Mouse (Mus musculus) stomach, embryonic 16.5 days (tissue): Measurements from ENCODE around the gene Bptf. TPM values are rescaled to one million over a fixed set of nuclear protein-coding genes. Genes with fewer than 3 reads are reported as not detected.
A peak's percentile ranks its signal among the peaks of the same experiment; 100 is the strongest.

Source experiments
- ATAC-seq: fragments of 200-750 bp; cut with Nextera tagmentation; 2 replicates; pipeline ENCODE4 v1.8.0; 2017; ENCODE audit warnings: moderate number of reproducible peaks, moderate TSS enrichment; ENCODE audit not compliant: insufficient read depth, low FRiP score
- H3K27ac ChIP-seq: fragments of 300-500 bp; sonication (generic); 2 replicates; pipeline ENCODE4 v1.5.1; 2014; ENCODE audit warnings: low read length
- H3K27me3 ChIP-seq: fragments of 300-500 bp; sonication (generic); 2 replicates; pipeline ENCODE4 v1.6.1; 2014; ENCODE audit warnings: low read length, control low read depth, mixed read lengths; ENCODE audit not compliant: control insufficient read depth, insufficient read depth
- H3K36me3 ChIP-seq: fragments of 300-500 bp; sonication (generic); 2 replicates; pipeline ENCODE4 v1.6.1; 2014; ENCODE audit warnings: low read length; ENCODE audit not compliant: control insufficient read depth, insufficient read depth
- H3K4me1 ChIP-seq: fragments of 300-500 bp; sonication (generic); 2 replicates; pipeline ENCODE4 v1.6.1; 2014; ENCODE audit warnings: low read length, control low read depth, mixed read lengths; ENCODE audit not compliant: control insufficient read depth, insufficient read depth
- H3K4me2 ChIP-seq: fragments of 300-500 bp; sonication (generic); 2 replicates; pipeline ENCODE4 v1.6.1; 2014; ENCODE audit warnings: low read depth, low read length, mixed read lengths
- H3K4me3 ChIP-seq: fragments of 300-500 bp; sonication (generic); replicated peaks from 2 replicates; pipeline ENCODE4 v1.5.1; 2014; ENCODE audit warnings: mild to moderate bottlenecking, low read length
- H3K9ac ChIP-seq: fragments of 300-500 bp; sonication (generic); 2 replicates; pipeline ENCODE4 v1.6.1; 2014; ENCODE audit warnings: low read length
- H3K9me3 ChIP-seq: fragments of 300-500 bp; sonication (generic); replicated peaks from 2 replicates; pipeline ENCODE4 v1.6.1; 2016; ENCODE audit warnings: low read length, control low read depth; ENCODE audit not compliant: control insufficient read depth
- WGBS: fragments of 180-500 bp; shearing (Covaris S2); extraction: QIAGEN DNeasy Blood & Tissue Kit; methylation state at CpG from one replicate; pipeline ENCODE4 v1.1.7; 2014; 5-methylcytosine and 5-hydroxymethylcytosine counted together
- polyA plus RNA-seq: library from polyadenylated mRNA; unstranded; fragments of >200 nt; fragmentation: Nextera tagmentation; extraction: Ambion mirVana; gene quantifications from 2 replicates; pipeline ENCODE4 v1.2.1, GENCODE M21; 2015

The Bptf gene
- polyA plus RNA-seq, 1 experiment from 2014 or later, result 27.4 TPM

DNA sequence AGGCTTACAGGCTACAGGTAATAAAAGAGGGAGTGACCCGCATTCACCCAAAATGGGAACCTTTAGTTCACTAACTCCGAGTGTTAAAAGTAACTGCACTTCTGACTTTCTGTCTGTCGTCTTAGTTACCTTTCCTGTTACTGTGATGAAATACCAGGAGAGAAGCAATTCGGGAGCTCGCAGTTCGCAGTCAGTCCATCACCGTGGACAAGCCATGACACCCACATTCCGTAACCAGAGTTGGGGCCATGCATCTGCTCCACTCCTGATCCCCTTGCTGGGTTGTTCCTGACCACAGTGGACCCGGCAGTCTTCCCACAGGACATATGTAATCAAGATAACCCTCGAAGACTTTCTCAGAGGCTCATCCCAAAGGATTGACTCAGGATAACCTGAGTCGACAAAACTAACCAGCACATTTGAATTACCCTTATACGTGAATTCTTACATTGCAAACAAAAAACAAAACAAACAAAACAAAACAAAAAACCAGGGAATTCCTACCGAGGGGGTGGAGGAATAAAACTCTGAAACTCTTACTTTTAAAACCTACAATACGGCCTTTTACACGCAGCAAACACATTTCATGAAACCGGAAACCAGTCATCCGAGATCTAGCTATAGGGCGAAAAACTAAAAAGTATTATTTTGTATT, 120.1 kb downstream of the Bptf start:
- ATAC-seq, result no peak
- no peaks in the 10 kb centered on the region for H3K27me3 ChIP-seq
- H3K27ac ChIP-seq, result peak overlapping the region; percentile 92
- no peaks in the 10 kb centered on the region for H3K9me3 ChIP-seq
- peak overlapping the region; percentile 47 for H3K4me3 ChIP-seq
- peaks cover 9% of the 10 kb centered on the region; the same call in 1 of the 2 replicates for H3K4me1 ChIP-seq
- WGBS, result 24% methylated on average over 18 of the region's 18 CpGs
- no peaks in the 10 kb centered on the region for H3K36me3 ChIP-seq
- H3K4me2 ChIP-seq, result peak overlapping the region; percentile 56
- peak overlapping the region; percentile 69 for H3K9ac ChIP-seq

DNA sequence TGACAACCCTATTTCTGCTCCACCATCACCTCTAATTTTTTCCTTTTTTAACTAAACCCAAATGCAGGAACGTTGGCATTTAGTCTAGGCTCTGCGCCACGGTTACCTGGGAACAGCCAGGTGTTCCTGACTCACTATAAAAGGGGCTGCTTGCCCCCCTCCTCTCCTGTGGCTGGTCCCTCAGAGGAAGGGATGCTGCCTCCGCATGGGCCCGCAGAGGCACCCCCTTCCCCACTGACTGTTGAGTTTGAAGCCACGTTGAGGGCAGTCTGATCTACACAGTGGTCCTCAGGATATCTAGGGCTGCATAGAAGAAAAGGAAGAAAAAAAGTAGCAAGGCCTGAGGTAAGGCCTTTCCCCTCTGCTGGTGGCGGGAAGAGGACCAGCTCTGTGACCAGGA, 120.8 kb downstream of the Bptf start:
- H3K4me3 ChIP-seq, result no peak overlapping the region
- H3K27ac ChIP-seq, result peak overlapping the region; percentile 92; the same call in 1 of the 2 replicates
- H3K4me2 ChIP-seq, result no peak overlapping the region
- no peak overlapping the region for H3K9ac ChIP-seq
- no peaks in the 10 kb centered on the region for H3K36me3 ChIP-seq
- ATAC-seq, result no peak
- H3K27me3 ChIP-seq, result no peaks in the 10 kb centered on the region
- H3K4me1 ChIP-seq, result peaks cover 9% of the 10 kb centered on the region; the same call in 1 of the 2 replicates
- H3K9me3 ChIP-seq, result no peaks in the 10 kb centered on the region
- WGBS, result 75% methylated on average over 7 of the region's 7 CpGs

DNA sequence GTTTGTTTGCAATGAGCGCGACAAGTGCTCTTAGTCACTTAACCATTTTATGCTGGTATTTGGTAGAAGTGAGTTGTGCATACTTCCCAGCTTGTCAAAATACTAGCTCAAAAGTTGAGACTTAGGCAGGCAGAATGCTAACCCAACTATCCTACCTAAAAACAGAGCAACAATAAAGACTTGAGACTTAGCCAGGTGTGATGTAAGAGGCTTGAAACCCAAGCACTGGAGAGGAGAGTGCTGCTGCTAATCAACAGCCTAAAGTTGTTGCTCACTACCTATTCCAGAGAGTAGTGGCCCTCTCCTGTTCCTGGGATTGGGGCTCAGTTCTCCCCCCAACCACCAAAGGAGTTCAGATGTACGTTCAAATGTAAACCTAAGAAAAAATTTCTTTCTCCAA, 121.5 kb downstream of the Bptf start:
- Histone ChIP-seq H3K9ac (no peak overlapping the region), H3K4me2 (no peak overlapping the region), H3K27ac (no peak overlapping the region), H3K4me3 (no peak overlapping the region), H3K27me3 (no peaks in the 10 kb centered on the region), H3K36me3 (no peaks in the 10 kb centered on the region), H3K4me1 (peaks cover 9% of the 10 kb centered on the region; the same call in 1 of the 2 replicates), H3K9me3 (no peaks in the 10 kb centered on the region)
- WGBS, result 86% methylated on average over 3 of the region's 3 CpGs
- no peak for ATAC-seq

DNA sequence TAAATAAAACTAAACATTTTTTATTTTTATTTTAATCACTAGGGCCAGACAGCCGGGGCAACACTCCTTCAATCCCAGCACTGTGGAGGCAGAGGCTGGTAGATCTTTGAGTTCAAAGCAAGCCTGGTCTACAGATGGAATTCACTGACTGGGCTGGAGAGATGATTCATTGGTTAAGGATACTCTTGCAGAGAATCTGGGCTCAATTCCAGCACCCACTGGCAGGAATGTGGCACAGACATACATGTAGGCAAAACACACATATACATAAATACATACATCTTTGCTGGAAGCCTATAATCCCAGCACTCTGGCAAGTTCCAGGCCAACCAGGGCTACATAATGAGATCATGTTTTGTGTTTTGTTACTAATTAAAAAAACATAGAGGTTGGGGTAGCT, 126.4 kb downstream of the Bptf start:
- no peaks in the 10 kb centered on the region for H3K9me3 ChIP-seq
- ATAC-seq, result no peak; the same call in 1 of the 2 replicates
- 74% methylated on average over 1 of the region's 1 CpGs for WGBS
- no peaks in the 10 kb centered on the region for H3K36me3 ChIP-seq
- H3K4me2 ChIP-seq, result no peak overlapping the region
- H3K4me3 ChIP-seq, result no peak overlapping the region
- H3K4me1 ChIP-seq, result no peaks in the 10 kb centered on the region
- no peak overlapping the region for H3K27ac ChIP-seq
- no peaks in the 10 kb centered on the region for H3K27me3 ChIP-seq
- H3K9ac ChIP-seq, result no peak overlapping the region

DNA sequence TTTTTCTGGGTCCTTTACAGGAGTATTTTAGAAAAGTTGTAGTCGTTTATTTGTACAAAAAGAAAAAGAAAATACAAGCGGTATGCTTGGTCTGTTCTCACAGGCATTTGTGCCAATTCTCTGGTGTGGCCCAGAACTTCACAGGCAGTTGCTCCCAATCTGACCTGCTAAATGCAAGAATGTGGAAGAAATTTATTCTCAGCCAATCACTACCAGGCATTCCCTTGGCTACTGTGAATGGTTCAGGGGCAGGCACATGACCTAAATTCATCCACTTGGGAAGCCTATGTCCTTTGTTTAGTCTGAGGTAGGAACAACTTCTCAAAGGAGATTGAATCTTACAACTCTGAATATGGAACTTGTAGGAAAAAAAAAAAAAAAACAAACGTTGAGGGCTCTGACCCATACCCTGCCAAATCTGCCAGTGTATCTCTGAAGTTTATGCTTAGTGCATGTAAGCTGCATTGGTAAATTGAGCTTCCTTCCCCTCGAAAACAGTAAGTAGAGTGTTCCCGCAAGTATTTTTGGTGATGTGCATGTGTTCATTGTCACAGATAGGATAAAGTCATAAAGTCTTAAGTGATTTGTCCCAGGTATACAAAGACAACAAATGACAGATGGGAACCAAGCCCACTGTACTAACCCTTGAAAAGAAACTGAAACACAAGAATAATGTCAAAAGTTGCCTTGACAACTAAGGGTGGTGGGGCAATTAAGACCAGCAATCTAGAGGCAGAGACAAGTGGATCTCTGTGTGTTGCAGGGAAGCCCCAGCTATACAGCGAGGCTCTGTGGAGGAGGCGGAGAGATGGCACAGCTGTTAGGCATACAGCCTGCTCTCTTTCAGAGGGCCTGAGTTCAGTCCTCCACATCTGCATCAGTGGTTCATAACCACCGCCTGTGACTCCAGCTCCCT, 129.9 kb downstream of the Bptf start:
- Histone ChIP-seq H3K4me3 (no peak overlapping the region), H3K27me3 (no peaks in the 10 kb centered on the region), H3K4me1 (peaks cover 12% of the 10 kb centered on the region), H3K27ac (no peak overlapping the region), H3K9me3 (no peaks in the 10 kb centered on the region), H3K4me2 (no peak overlapping the region), H3K9ac (no peak overlapping the region), H3K36me3 (no peaks in the 10 kb centered on the region)
- no peak for ATAC-seq
- WGBS, result 42% methylated on average over 7 of the region's 8 CpGs

DNA sequence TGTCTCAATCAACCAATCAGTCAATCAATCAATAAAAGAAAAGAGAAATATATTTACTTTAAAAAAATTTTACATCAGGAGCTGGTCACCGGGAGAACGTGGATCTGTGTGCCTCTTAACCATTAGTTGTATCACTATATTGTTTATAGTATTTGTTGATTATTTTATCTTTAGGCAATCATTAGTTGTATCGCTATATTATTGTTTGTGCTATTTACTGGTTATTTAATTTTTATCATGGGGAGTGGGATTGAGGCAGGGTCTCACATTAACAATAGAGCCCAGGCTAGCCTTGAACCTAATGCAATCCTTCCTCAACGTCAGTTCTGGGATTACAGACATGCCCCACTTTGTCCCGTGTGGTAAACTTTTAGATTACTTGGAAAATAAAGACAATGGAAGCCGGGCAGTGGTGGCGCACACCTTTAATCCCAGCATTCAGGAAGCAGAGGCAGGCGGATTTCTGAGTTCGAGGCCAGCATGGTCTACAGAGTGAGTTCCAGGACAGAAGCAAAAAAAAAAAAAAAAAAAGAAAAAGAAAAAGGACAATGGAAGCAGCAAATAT, 131.9 kb downstream of the Bptf start:
- Histone ChIP-seq H3K9me3 (no peaks in the 10 kb centered on the region), H3K4me1 (peaks cover 17% of the 10 kb centered on the region), H3K4me2 (peak overlapping the region; percentile 62), H3K4me3 (peak overlapping the region; percentile 43), H3K9ac (peak overlapping the region; percentile 78), H3K27ac (peak overlapping the region; percentile 92), H3K36me3 (peaks cover 13% of the 10 kb centered on the region), H3K27me3 (no peaks in the 10 kb centered on the region)
- 80% methylated on average over 9 of the region's 9 CpGs for WGBS
- ATAC-seq, result no peak

DNA sequence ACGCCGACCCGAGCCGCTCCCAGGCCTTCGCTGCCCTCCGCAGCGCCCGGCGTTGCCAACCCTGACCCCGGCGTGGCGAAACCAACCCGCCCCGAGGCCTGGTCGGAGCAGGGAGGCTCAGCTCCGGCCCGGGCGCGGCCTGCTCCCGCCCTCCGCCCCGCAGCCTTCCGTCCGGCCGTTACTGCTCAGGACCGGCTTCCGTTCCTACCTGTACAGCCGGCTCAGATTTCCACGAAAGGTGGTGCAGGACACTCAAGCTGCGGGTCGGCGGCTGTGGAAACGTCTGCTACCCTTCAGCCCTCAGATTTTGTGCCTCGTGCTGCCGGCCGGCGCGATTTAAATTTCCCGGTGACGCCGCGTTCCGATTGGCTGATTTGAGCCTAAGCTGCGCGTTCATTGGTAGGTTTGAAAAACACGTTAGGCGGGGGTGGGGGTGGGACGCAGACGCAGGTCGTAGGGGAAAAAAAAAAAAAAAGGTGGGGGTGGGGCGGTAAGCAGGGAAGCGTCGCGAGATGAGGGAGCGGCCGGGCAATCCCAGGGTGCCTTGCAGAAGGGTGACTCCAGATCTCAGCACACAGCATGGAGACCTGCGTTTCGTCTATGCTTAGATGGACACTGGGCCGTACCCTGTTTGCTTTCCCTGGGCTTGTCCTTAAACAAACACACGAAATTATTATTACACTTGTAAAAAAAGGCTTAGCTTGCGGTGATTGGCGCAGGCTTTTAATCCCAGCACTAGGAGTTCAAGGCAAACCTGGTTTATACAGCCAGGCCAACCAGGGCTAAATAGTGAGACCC, 132.6 kb downstream of the Bptf start, which contains the start of gene Kpna2:
Kpna2 (minus strand) TSS at position 391 of the 798 bp plus-strand sequence.
- H3K27me3 ChIP-seq, result no peaks in the 10 kb centered on the region
- H3K9me3 ChIP-seq, result no peaks in the 10 kb centered on the region
- ATAC-seq, result peak; percentile 97
- peak within 1 kb of the TSS; percentile 92 for H3K27ac ChIP-seq
- WGBS, result under 1% methylated on average over 60 of the region's 62 CpGs
- peaks cover 19% of the 10 kb centered on the region for H3K36me3 ChIP-seq
- H3K4me3 ChIP-seq, result peak within 1 kb of the TSS; percentile 97
- H3K9ac ChIP-seq, result peak within 1 kb of the TSS; percentile 94
- H3K4me1 ChIP-seq, result peaks cover 23% of the 10 kb centered on the region
- H3K4me2 ChIP-seq, result peak within 1 kb of the TSS; percentile 62

DNA sequence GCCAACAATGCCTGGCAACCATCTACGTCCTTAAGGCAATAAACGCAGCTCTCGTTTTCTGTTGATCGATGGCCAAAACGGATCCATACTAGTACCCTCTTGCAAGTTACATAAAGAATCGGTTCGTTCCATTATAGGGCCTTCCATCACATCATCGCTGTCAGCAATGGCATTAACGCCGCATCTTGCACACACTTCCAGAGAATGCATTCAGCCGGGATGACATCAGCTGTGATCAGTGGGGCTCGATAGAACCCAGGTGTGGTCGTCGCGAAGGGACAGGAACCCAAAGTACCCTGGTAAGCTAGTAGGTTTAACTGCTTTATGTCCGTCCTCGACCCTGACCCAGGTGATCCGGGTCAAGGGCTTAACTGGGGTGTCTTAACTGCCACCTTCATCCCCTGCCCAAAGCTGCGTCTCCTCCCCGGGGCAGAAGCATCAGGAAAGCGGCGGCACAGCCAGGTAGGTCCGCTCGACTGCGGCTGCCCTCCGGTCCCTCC, 133.2 kb downstream of the Bptf start:
- H3K27me3 ChIP-seq, result no peaks in the 10 kb centered on the region
- H3K4me3 ChIP-seq, result peak overlapping the region; percentile 97
- 0% methylated on average over 26 of the region's 26 CpGs for WGBS
- H3K4me1 ChIP-seq, result peaks cover 26% of the 10 kb centered on the region
- ATAC-seq, result peak; percentile 5; the same call in 1 of the 2 replicates
- H3K9me3 ChIP-seq, result no peaks in the 10 kb centered on the region
- H3K9ac ChIP-seq, result peak overlapping the region; percentile 94
- H3K36me3 ChIP-seq, result peaks cover 25% of the 10 kb centered on the region
- H3K27ac ChIP-seq, result peak overlapping the region; percentile 89
- H3K4me2 ChIP-seq, result peak overlapping the region; percentile 46
